Mouse (Mus musculus) midbrain, postnatal 0 days (tissue): ENCODE results near the gene Rpl23a. TPM values are rescaled to one million over a fixed set of nuclear protein-coding genes. Genes with fewer than 3 reads are reported as not detected.

Experiments
- ATAC-seq: fragments of 200-750 bp; cut with Nextera tagmentation; 2 replicates; pipeline ENCODE4 v1.8.0; 2017; ENCODE audit warnings: moderate number of reproducible peaks, mild to moderate bottlenecking, moderate TSS enrichment, moderate library complexity; ENCODE audit not compliant: low FRiP score
- DNase-seq: peaks from one replicate; pipeline ENCODE4 v3.0.0-alpha.2; 2015; ENCODE audit warnings: low spot score
- H3K27ac ChIP-seq: fragments of 300-500 bp; sonication (generic); 2 replicates; pipeline ENCODE4 v1.5.1; 2014; ENCODE audit warnings: low read depth, mild to moderate bottlenecking, low read length, mixed read lengths
- H3K27me3 ChIP-seq: fragments of 300-500 bp; sonication (generic); 2 replicates; pipeline ENCODE4 v1.6.1; 2014; ENCODE audit warnings: low read length, control low read depth, mixed read lengths; ENCODE audit not compliant: insufficient read depth
- H3K36me3 ChIP-seq: fragments of 300-500 bp; sonication (generic); 2 replicates; pipeline ENCODE4 v1.6.1; 2014; ENCODE audit warnings: low read length, control low read depth, mixed read lengths; ENCODE audit not compliant: insufficient read depth
- H3K4me1 ChIP-seq: fragments of 300-500 bp; sonication (generic); 2 replicates; pipeline ENCODE4 v1.6.1; 2014; ENCODE audit warnings: mild to moderate bottlenecking, control low read depth, antibody characterized with exemption, low read length, mixed read lengths; ENCODE audit not compliant: insufficient read depth
- H3K4me2 ChIP-seq: fragments of 300-500 bp; sonication (generic); 2 replicates; pipeline ENCODE4 v1.6.1; 2014; ENCODE audit warnings: low read depth, mild to moderate bottlenecking, low read length, mixed read lengths; ENCODE audit not compliant: poor library complexity, severe bottlenecking
- H3K4me3 ChIP-seq: fragments of 300-500 bp; sonication (generic); 2 replicates; pipeline ENCODE4 v1.5.1; 2014; ENCODE audit warnings: low read depth, mild to moderate bottlenecking, low read length, moderate library complexity
- H3K9ac ChIP-seq: fragments of 300-500 bp; sonication (generic); replicated peaks from 2 replicates; pipeline ENCODE4 v1.6.1; 2014; ENCODE audit warnings: mild to moderate bottlenecking, low read length, moderate library complexity, mixed read lengths; ENCODE audit not compliant: poor library complexity, severe bottlenecking
- H3K9me3 ChIP-seq: fragments of 300-500 bp; sonication (generic); 2 replicates; pipeline ENCODE4 v1.6.1; 2016; ENCODE audit warnings: low read length, control low read depth
- CTCF ChIP-seq: IDR thresholded peaks from 2 replicates; pipeline ENCODE4 v1.5.1; 2016; ENCODE audit warnings: antibody characterized with exemption, mild to moderate bottlenecking
- WGBS: fragments of 180-500 bp; shearing (Covaris S2); extraction: QIAGEN DNeasy Blood & Tissue Kit; methylation state at CpG from one replicate; pipeline ENCODE4 v1.1.7; 2014; 5-methylcytosine and 5-hydroxymethylcytosine counted together
- microRNA-seq: library from miRNA; unstranded; fragments of <30 nt; microRNA quantifications from one replicate; pipeline ENCODE4, GENCODE M21; 2016; ENCODE audit warnings: borderline number of aligned reads
- polyA plus RNA-seq: library from polyadenylated mRNA; unstranded; fragments of >200 nt; fragmentation: Nextera tagmentation; extraction: Ambion mirVana; gene quantifications from 2 replicates; pipeline ENCODE4 v1.2.1, GENCODE M21; 2015
- total RNA-seq: library from RNA; depleted of rRNA; stranded (reverse); fragments of >200 nt; gene quantifications from 2 replicates; pipeline ENCODE4 v1.2.3, GENCODE M21; 2014; rRNA removed

Rpl23a gene
- total and polyA plus RNA-seq, 2 experiments from 2014 or later = 860 to 863 TPM

- TF ChIP-seq CTCF = no peak
- 92% methylated on average over 6 of the region's 6 CpGs for WGBS
- no peak for ATAC-seq
Measured at GRCm38 (mm10) chr11:78133915-78134314, 49.5 kb downstream of the Rpl23a start.

More at GRCm38 (mm10) chr11:78133915-78134314, 49.5 kb downstream of the Rpl23a start:
- Histone ChIP-seq H3K27me3 (no peaks in the 10 kb centered on the region), H3K9ac (no peak overlapping the region), H3K4me3 (no peak overlapping the region), H3K9me3 (no peaks in the 10 kb centered on the region), H3K4me2 (no peak overlapping the region), H3K36me3 (0 out of 2 replicates have a peak, but pooled peaks cover 3% of the 10 kb centered on the region), H3K4me1 (no peaks in the 10 kb centered on the region), H3K27ac (no peak overlapping the region)
- no peak for DNase-seq

Small RNAs within 50 kb of the gene (microRNA-seq; reads per million reads assigned to microRNA genes)
- gene Mir7653 = not detected

Other genes starting within 250 kb of the Rpl23a start
- 31.6 and 53.9 TPM in 2 replicates for gene Phf12, start 200.8 kb downstream of the Rpl23a start, total RNA-seq
- gene Phf12, start 200.8 kb downstream of the Rpl23a start, polyA plus RNA-seq = 9.3 and 9.9 TPM in 2 replicates
- 69.3 and 77.7 TPM in 2 replicates for gene Dhrs13, start 151.3 kb downstream of the Rpl23a start, total RNA-seq
- 61.9 and 62.1 TPM in 2 replicates for gene Dhrs13, start 151.3 kb downstream of the Rpl23a start, polyA plus RNA-seq
- gene Flot2, start 145.7 kb downstream of the Rpl23a start, total RNA-seq = 67.3 and 87.1 TPM in 2 replicates
- 92.7 and 97.9 TPM in 2 replicates for gene Flot2, start 145.7 kb downstream of the Rpl23a start, polyA plus RNA-seq
- gene Eral1, start 103.2 kb downstream of the Rpl23a start, total RNA-seq = 30.7 and 39.2 TPM in 2 replicates
- 26.1 and 27.4 TPM in 2 replicates for gene Eral1, start 103.2 kb downstream of the Rpl23a start, polyA plus RNA-seq
- 27.2 and 34.5 TPM in 2 replicates for gene Fam222b, start 88.9 kb downstream of the Rpl23a start, total RNA-seq
- gene Fam222b, start 88.9 kb downstream of the Rpl23a start, polyA plus RNA-seq = 28.2 and 29.1 TPM in 2 replicates
- 80.5 and 89.5 TPM in 2 replicates for gene Traf4, start 18.0 kb downstream of the Rpl23a start, total RNA-seq
- gene Traf4, start 18.0 kb downstream of the Rpl23a start, polyA plus RNA-seq = 68.4 and 71.1 TPM in 2 replicates
- gene Nek8, start 6.9 kb downstream of the Rpl23a start, total RNA-seq = 7.1 and 7.6 TPM in 2 replicates
- 4.5 and 5.7 TPM in 2 replicates for gene Nek8, start 6.9 kb downstream of the Rpl23a start, polyA plus RNA-seq
- 12.6 and 24.0 TPM in 2 replicates for gene Tlcd1, start 6.9 kb downstream of the Rpl23a start, total RNA-seq
- 18.1 and 25.4 TPM in 2 replicates for gene Tlcd1, start 6.9 kb downstream of the Rpl23a start, polyA plus RNA-seq
- gene Rab34, start 4.8 kb upstream of the Rpl23a start, total RNA-seq = 71.3 and 78.4 TPM in 2 replicates
- gene Rab34, start 4.8 kb upstream of the Rpl23a start, polyA plus RNA-seq = 65.0 and 65.5 TPM in 2 replicates
- 1.0 TPM in 2 replicates for gene Proca1, start 9.8 kb upstream of the Rpl23a start, total RNA-seq
- 3.3 and 4.8 TPM in 2 replicates for gene Proca1, start 9.8 kb upstream of the Rpl23a start, polyA plus RNA-seq
- gene Sdf2, start 62.2 kb upstream of the Rpl23a start, total RNA-seq = 76.3 and 106 TPM in 2 replicates
- 114 and 115 TPM in 2 replicates for gene Sdf2, start 62.2 kb upstream of the Rpl23a start, polyA plus RNA-seq
- gene Supt6, start 62.4 kb upstream of the Rpl23a start, total RNA-seq = 37.4 and 37.6 TPM in 2 replicates
- 19.0 and 19.4 TPM in 2 replicates for gene Supt6, start 62.4 kb upstream of the Rpl23a start, polyA plus RNA-seq
- gene 2610507B11Rik, start 78.2 kb upstream of the Rpl23a start, total RNA-seq = 71.1 and 71.4 TPM in 2 replicates
- 40.8 and 49.2 TPM in 2 replicates for gene 2610507B11Rik, start 78.2 kb upstream of the Rpl23a start, polyA plus RNA-seq
- gene BC030499, start 107.3 kb upstream of the Rpl23a start, total RNA-seq = 0.22 and 0.38 TPM in 2 replicates
- gene BC030499, start 107.3 kb upstream of the Rpl23a start, polyA plus RNA-seq = 0.12 TPM in 1 of 2 replicates, not detected in the other
- gene Spag5, start 117.9 kb upstream of the Rpl23a start, total RNA-seq = 3.1 and 3.6 TPM in 2 replicates
- gene Spag5, start 117.9 kb upstream of the Rpl23a start, polyA plus RNA-seq = 2.2 and 2.4 TPM in 2 replicates
- 265 and 359 TPM in 2 replicates for gene Aldoc, start 139.4 kb upstream of the Rpl23a start, total RNA-seq
- gene Aldoc, start 139.4 kb upstream of the Rpl23a start, polyA plus RNA-seq = 224 and 305 TPM in 2 replicates
- gene Pigs, start 144.8 kb upstream of the Rpl23a start, total RNA-seq = 62.4 and 67.2 TPM in 2 replicates
- gene Pigs, start 144.8 kb upstream of the Rpl23a start, polyA plus RNA-seq = 82.6 and 91.0 TPM in 2 replicates
- 93.5 and 141 TPM in 2 replicates for gene Unc119, start 159.9 kb upstream of the Rpl23a start, total RNA-seq
- 79.6 and 83.4 TPM in 2 replicates for gene Unc119, start 159.9 kb upstream of the Rpl23a start, polyA plus RNA-seq
- not detected in 2 replicates for gene Foxn1, start 203.0 kb upstream of the Rpl23a start, total RNA-seq
- not detected in 2 replicates for gene Foxn1, start 203.0 kb upstream of the Rpl23a start, polyA plus RNA-seq
- gene Slc13a2, start 238.6 kb upstream of the Rpl23a start, total RNA-seq = not detected in 2 replicates
- not detected in 2 replicates for gene Slc13a2, start 238.6 kb upstream of the Rpl23a start, polyA plus RNA-seq